9 mouse cellular contexts compared by ENCODE assay signal in the genomic region with DNA sequence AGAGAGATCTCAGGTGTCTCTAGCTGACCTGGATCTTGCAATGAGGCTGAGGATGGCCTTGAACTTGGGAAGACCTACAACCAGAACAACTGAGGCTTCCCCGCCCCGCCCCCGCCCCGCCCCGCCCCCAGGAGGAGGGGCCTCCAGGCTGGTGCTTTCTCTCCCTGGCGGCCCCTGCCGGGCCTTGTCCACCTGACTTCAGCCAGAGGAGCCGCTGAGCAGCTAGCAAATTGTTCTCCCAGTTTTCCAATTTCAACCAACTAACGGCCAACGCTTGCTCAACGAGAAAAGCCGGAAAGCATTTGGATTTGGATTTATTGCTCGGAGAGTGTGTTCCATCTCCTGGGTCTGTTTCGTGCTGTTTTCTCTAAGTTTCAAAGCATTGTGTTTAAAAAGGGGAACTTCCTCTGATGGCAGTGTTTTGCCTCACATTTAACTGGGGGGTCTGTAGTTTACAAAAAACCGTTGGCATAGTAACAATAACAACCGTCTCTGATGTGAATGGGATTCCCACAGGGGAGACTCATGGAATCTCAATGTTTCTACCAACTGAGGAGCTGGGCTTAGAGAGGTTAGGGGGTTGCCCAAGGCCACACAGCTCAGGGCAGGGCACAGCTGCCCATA. TPM values are rescaled to one million over a fixed set of nuclear protein-coding genes. Genes with fewer than 3 reads are reported as not detected.
DNase-seq lines count a peak whose midpoint lies in the region; ATAC-seq lines count a peak whose summit lies in the region.
"Had no signal": no experiment of that assay in that cellular context is flagged by ENCODE, and none has a peak within 500 bp of the region (broad histone marks: within the 10 kb centered on the region; RNA-seq: fewer than 3 reads in every experiment).

No protein-coding gene starts in this region.

- peaks cover 15% of the 10 kb centered on the region for H3K4me1 ChIP-seq in forebrain, embryonic 12.5 days
- H3K4me1 ChIP-seq in forebrain, embryonic 15.5 days, result peaks cover 12% of the 10 kb centered on the region; the same call in 1 of the 2 replicates
- H3K4me1 ChIP-seq in limb, embryonic 11.5 days (ENCODE audit: control insufficient read depth, insufficient read depth, low read length), result peaks cover 5% of the 10 kb centered on the region; the same call in 1 of the 2 replicates

- H3K4me2 ChIP-seq in forebrain, embryonic 12.5 days, result no peak overlapping the region
- H3K4me2 ChIP-seq in forebrain, embryonic 15.5 days (replicated peaks), result no peak overlapping the region
- H3K4me2 ChIP-seq in limb, embryonic 11.5 days (ENCODE audit: low read depth, severe bottlenecking), result no peak overlapping the region

- H3K9me3 ChIP-seq in forebrain, embryonic 12.5 days, result no peaks in the 10 kb centered on the region
- H3K9me3 ChIP-seq in forebrain, embryonic 15.5 days, result no peaks in the 10 kb centered on the region
- no peaks in the 10 kb centered on the region for H3K9me3 ChIP-seq in limb, embryonic 11.5 days (ENCODE audit: control insufficient read depth, low read length)

- no peaks in the 10 kb centered on the region for H3K36me3 ChIP-seq in forebrain, embryonic 12.5 days (replicated peaks)
- H3K36me3 ChIP-seq in forebrain, embryonic 15.5 days, result no peaks in the 10 kb centered on the region
- H3K36me3 ChIP-seq in limb, embryonic 11.5 days (ENCODE audit: control insufficient read depth, insufficient read depth, low read length), result no peaks in the 10 kb centered on the region
- no peaks in the 10 kb centered on the region for H3K36me3 ChIP-seq in splenic B cell, adult 2 months (ENCODE audit: control insufficient read depth, insufficient read depth, low read length, poor library complexity, severe bottlenecking)

- WGBS in forebrain, embryonic 12.5 days, result 11% methylated on average over 14 of the region's 16 CpGs
- 10% methylated on average over 16 of the region's 16 CpGs for WGBS in forebrain, embryonic 15.5 days
- 19% methylated on average over 16 of the region's 16 CpGs for WGBS in limb, embryonic 11.5 days

- H3K27ac ChIP-seq in forebrain, embryonic 12.5 days, result 0 out of 2 replicates have a peak overlapping the region, but pooled peaks have one; percentile 42
- H3K27ac ChIP-seq in forebrain, embryonic 15.5 days (replicated peaks), result no peak overlapping the region
- H3K27ac ChIP-seq in limb, embryonic 11.5 days (replicated peaks; ENCODE audit: low read depth, low read length), result no peak overlapping the region; the same call in 1 of the 2 replicates

- H3K4me3 ChIP-seq in forebrain, embryonic 12.5 days (replicated peaks), result no peak overlapping the region
- H3K4me3 ChIP-seq in forebrain, embryonic 15.5 days, result no peak overlapping the region
- no peak overlapping the region for H3K4me3 ChIP-seq in limb, embryonic 11.5 days (ENCODE audit: low read depth, low read length)

- H3K9ac ChIP-seq in forebrain, embryonic 12.5 days, result no peak overlapping the region; the same call in 1 of the 2 replicates
- H3K9ac ChIP-seq in forebrain, embryonic 15.5 days (replicated peaks), result no peak overlapping the region
- H3K9ac ChIP-seq in limb, embryonic 11.5 days (ENCODE audit: low read length), result no peak overlapping the region

- ATAC-seq in forebrain, embryonic 12.5 days (ENCODE audit: low FRiP score), result no peak
- ATAC-seq in forebrain, embryonic 15.5 days (replicated peaks), result no peak
- no peak for ATAC-seq in limb, embryonic 11.5 days (ENCODE audit: insufficient number of reproducible peaks, low FRiP score, low TSS enrichment, low read depth)

- DNase-seq in spleen, postnatal 36 days (ENCODE audit: low spot score in 2 of 2), result peak; percentile 21 to 37
- no peak for DNase-seq in spleen, adult 12 weeks (ENCODE audit: low spot score)
- DNase-seq in limb, embryonic 11.5 days (ENCODE audit: low spot score), result peak; percentile 55
- DNase-seq in splenic B cell, adult 2 months (ENCODE audit: low read depth, low spot score), result peak; percentile 57
- no peak for DNase-seq in frontal cortex, postnatal 36 days (ENCODE audit: low spot score in 2 of 2)
- DNase-seq in frontal cortex, postnatal 25 days (ENCODE audit: low spot score in 2 of 2), result no peak
- DNase-seq: cerebellum, adult 9-10 months had no signal

- no peaks in the 10 kb centered on the region for H3K27me3 ChIP-seq in forebrain, embryonic 12.5 days
- no peaks in the 10 kb centered on the region for H3K27me3 ChIP-seq in forebrain, embryonic 15.5 days
- no peaks in the 10 kb centered on the region for H3K27me3 ChIP-seq in limb, embryonic 11.5 days (ENCODE audit: control insufficient read depth, insufficient read depth, low read length)
- no peaks in the 10 kb centered on the region; the same call in 1 of the 2 replicates for H3K27me3 ChIP-seq in splenic B cell, adult 2 months (ENCODE audit: control insufficient read depth, insufficient read depth, low read length, poor library complexity, severe bottlenecking)

RNA-seq across cellular contexts. Expression of gene Selenon, which starts 5.8 kb away (rescaled TPM):
- polyA plus RNA-seq in forebrain, embryonic 12.5 days (2016; fragmentation: Nextera tagmentation; extraction: Ambion mirVana), result 9.3 and 14.8 TPM in 2 replicates
- polyA plus RNA-seq in forebrain, embryonic 15.5 days (2015; fragmentation: Nextera tagmentation; extraction: Ambion mirVana), result 11.8 and 27.5 TPM in 2 replicates
- polyA plus RNA-seq in limb, embryonic 11.5 days (2014; fragmentation: Nextera tagmentation; extraction: Ambion mirVana), result 31.7 and 44.4 TPM in 2 replicates

RNA-seq across cellular contexts. Expression of gene Mtfr1l, which starts 22.6 kb away (rescaled TPM):
- polyA plus RNA-seq in forebrain, embryonic 12.5 days (2016; fragmentation: Nextera tagmentation; extraction: Ambion mirVana), result 125 and 129 TPM in 2 replicates
- polyA plus RNA-seq in forebrain, embryonic 15.5 days (2015; fragmentation: Nextera tagmentation; extraction: Ambion mirVana), result 157 and 161 TPM in 2 replicates
- 120 and 121 TPM in 2 replicates for polyA plus RNA-seq in limb, embryonic 11.5 days (2014; fragmentation: Nextera tagmentation; extraction: Ambion mirVana)

RNA-seq across cellular contexts. Expression of gene Aunip, which starts 46.9 kb away (rescaled TPM):
- polyA plus RNA-seq in forebrain, embryonic 12.5 days (2016; fragmentation: Nextera tagmentation; extraction: Ambion mirVana), result 14.1 and 15.4 TPM in 2 replicates
- polyA plus RNA-seq in forebrain, embryonic 15.5 days (2015; fragmentation: Nextera tagmentation; extraction: Ambion mirVana), result 5.1 and 6.8 TPM in 2 replicates
- 8.9 and 10.0 TPM in 2 replicates for polyA plus RNA-seq in limb, embryonic 11.5 days (2014; fragmentation: Nextera tagmentation; extraction: Ambion mirVana)

Comparison
In these comparisons a context has a peak if more than half of its experiments do, and no peak if none do; other contexts are left out.
1. DNase-seq: peak in spleen, postnatal 36 days (2 of 2), limb, embryonic 11.5 days (single experiment) and splenic B cell, adult 2 months (single experiment); none in spleen, adult 12 weeks (single experiment), frontal cortex, postnatal 36 days (0 of 2) and frontal cortex, postnatal 25 days (0 of 2).